Mouse (Mus musculus): Measurements from ENCODE around the gene Dhcr7.

The Dhcr7 gene

GRCm38 (mm10) chr7:143833581-143834190 is 10.7 kb downstream of the Dhcr7 start:
- DNase-seq = no peak

DNA sequence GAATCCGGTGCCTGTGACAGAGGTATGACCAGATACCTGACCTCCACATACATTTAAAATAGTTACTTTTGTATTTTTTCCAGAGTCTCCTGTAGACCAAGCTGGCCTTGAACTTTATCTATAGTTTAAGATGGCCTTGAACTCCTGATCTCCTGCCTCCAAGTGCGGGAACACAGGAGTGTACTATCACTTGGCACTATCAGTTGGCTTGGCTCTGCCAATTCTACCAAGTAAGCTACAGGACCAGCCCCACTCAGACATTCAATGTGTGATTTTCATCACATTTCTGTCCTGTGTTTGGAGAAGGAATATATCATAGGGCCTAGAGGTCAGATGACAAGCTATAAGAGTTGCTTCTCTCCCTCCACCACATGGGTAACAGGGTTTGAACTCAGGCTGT is 11.4 kb downstream of the Dhcr7 start:
- no peak for DNase-seq

DNA sequence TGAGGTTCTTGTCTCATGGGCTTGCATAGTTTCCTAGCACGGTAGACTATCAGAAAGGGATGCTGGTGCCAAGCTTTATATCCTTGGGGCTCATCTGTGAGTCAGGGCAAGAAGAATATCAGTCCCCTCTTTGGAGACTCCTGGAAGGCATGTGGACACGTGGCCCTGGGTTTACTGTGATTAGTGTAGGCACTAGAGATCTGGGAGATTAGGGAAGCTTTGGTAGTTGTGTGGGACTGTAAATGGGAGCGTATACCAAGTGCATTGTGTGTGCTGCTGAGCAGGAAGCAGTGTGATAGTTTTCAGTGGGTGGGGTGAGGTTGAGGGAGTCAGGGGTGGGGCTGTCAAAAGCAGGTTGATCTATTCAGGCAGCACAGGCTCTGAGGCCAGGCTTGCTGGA is 12.0 kb downstream of the Dhcr7 start:
- no peak for DNase-seq

GRCm38 (mm10) chr7:143837705-143838358 is 14.9 kb downstream of the Dhcr7 start:
- DNase-seq = no peak

DNA sequence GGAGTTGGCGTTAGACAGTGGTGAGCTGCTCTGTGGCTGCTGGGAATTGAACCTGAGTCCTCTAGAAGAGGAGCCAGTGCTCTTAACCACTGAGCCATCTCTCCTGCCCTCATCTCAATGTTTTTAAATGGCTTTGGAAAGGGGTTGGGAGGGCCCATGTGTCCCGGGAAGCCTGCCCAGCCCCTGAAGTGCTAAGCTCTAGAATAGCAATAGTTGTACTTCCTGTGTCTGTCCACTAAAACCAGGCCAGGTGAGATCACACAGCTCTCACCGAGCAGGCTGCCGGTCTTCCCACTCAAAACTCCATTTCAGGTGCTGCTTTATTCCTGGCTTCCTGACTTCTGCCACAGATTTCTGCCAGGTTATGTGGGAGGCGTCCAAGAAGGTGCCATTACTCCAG is 17.2 kb downstream of the Dhcr7 start:
- DNase-seq = peak; percentile 48 to 68

- no peak for DNase-seq
Observed at GRCm38 (mm10) chr7:143841301-143841700, 18.4 kb downstream of the Dhcr7 start.

- DNase-seq = no peak
Observed at GRCm38 (mm10) chr7:143848127-143848767, 25.3 kb downstream of the Dhcr7 start.

GRCm38 (mm10) chr7:143848768-143849482 is 26.0 kb downstream of the Dhcr7 start:
- no peak for DNase-seq

DNA sequence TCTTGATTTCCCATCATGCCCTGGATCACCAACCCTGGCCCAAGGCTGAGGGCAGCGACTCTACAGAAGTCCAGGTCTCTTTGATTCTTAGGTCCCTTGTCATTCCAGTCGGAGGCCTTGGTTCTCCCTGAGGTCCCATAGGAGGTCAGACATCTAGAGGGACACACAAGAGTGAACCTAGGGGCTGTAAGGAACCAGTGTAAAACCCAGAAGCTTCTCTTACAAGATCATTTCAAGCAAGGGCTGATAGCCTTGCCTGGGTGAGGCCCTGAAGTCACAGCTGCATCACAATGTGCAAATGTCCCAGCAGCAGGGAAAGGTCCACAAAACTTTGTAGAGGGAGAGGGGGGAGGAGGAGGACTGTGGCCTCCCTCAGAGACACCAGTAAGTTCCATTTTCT is 43.6 kb downstream of the Dhcr7 start, which contains the start of gene Gm498:
Gene Gm498 (plus strand): TSS at position 301 of the 400 bp plus-strand sequence.
- DNase-seq = no peak

DNA sequence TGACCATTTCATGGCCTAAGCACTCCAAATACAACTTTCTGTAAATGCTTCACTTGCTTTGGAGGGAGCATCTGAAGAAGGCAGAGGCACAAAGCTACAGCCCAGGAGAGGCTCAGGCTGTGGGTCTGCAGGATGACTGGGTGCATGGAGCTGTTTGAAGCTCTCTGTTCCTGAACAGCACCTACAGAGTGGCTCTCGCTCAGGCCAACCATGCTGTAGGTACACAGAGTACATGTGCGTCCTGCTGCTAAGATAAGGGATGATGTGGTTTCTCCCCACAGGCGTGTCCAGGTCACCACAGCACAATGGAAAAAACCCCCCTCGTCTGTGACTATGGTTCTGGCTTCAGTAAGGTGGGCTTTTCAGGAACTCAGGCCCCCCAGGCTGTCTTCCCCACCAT is 45.9 kb downstream of the Dhcr7 start:
- no peak for DNase-seq

DNA sequence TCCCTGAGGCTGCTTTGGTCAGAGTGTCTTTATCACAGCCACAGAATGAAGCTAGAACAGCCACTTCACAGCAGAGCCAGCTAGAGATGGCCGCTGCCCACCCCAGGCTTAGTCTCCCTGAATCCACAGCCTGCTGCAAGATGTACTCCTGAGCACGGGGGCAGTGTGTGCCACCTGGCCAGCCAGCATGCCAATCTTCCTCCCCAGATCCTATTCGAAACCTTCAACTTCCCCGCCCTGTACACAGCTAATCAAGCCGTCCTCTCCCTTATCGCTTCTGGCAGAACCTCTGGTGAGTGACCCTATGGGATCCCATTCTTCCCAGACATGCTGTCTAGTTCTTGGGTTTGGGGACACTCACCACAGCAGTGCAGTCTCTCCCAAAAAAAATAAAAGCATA is 60.8 kb downstream of the Dhcr7 start:
- no peak for DNase-seq

DNA sequence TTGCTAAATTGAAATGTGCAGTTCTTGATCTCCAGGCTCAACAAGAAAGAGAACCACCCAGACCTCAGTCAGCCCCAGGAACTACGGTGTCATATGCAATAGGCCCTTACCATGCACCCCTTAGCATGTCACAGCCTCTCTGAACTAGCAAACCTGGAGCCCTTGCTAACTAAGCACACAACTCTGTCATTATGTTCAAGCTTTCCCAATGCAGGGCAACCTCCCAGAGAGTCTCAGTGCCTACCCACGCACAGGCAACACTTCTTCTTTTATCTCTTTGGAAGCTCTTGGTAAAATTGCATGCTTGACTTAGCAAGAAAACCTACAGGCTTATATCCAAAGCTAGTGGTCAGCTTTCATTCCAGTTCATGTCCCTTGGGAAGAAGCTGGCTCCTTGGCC is 68.2 kb downstream of the Dhcr7 start:
- DNase-seq = no peak

- DNase-seq = no peak
Observed at GRCm38 (mm10) chr7:143892361-143892760, 69.4 kb downstream of the Dhcr7 start.
